Mouse (Mus musculus) c-Kit-negative CD71-positive TER-119-positive erythroid progenitor cells, embryonic 14.5 days (primary cell): ENCODE results near the gene Prox1.

Experiments
- DNase-seq: peaks from one replicate; pipeline ENCODE4 v3.0.0-alpha.2; 2013; ENCODE audit warnings: low read depth, low spot score

The Prox1 gene

GRCm38 (mm10) chr1:190169911-190170818, at the start of gene Prox1:
Gene Prox1 (minus strand): TSS chr1:190170714.
- no peak for DNase-seq

GRCm38 (mm10) chr1:190216621-190217020, 46.1 kb upstream of the Prox1 start:
- DNase-seq = no peak

GRCm38 (mm10) chr1:190214626-190215025, 44.1 kb upstream of the Prox1 start:
- DNase-seq = no peak

GRCm38 (mm10) chr1:190213175-190213574, 42.7 kb upstream of the Prox1 start:
- no peak for DNase-seq

- no peak for DNase-seq
These were observed 36.7 kb upstream of the Prox1 start for GRCm38 (mm10) chr1:190207246-190207645.

- no peak for DNase-seq
These were observed 35.2 kb upstream of the Prox1 start for GRCm38 (mm10) chr1:190205691-190206090.

- no peak for DNase-seq
These were observed 34.0 kb upstream of the Prox1 start for GRCm38 (mm10) chr1:190204378-190205070.

- DNase-seq = no peak
These were observed 31.2 kb upstream of the Prox1 start for GRCm38 (mm10) chr1:190201696-190202095.

GRCm38 (mm10) chr1:190200996-190201395, 30.5 kb upstream of the Prox1 start:
- no peak for DNase-seq

- DNase-seq = no peak
These were observed 27.7 kb upstream of the Prox1 start for GRCm38 (mm10) chr1:190198247-190198646.

GRCm38 (mm10) chr1:190192011-190192410, 21.5 kb upstream of the Prox1 start:
- DNase-seq = no peak

- no peak for DNase-seq
These were observed 19.9 kb upstream of the Prox1 start for GRCm38 (mm10) chr1:190190231-190190965.

- DNase-seq = no peak
These were observed 18.6 kb upstream of the Prox1 start for GRCm38 (mm10) chr1:190189125-190189524.

- no peak for DNase-seq
These were observed 15.8 kb upstream of the Prox1 start for GRCm38 (mm10) chr1:190186336-190186735.

GRCm38 (mm10) chr1:190185284-190185683, 14.8 kb upstream of the Prox1 start:
- DNase-seq = no peak

- no peak for DNase-seq
These were observed 13.1 kb upstream of the Prox1 start for GRCm38 (mm10) chr1:190183574-190183973.

GRCm38 (mm10) chr1:190181765-190182164, 11.3 kb upstream of the Prox1 start:
- DNase-seq = no peak

GRCm38 (mm10) chr1:190180861-190181260, 10.3 kb upstream of the Prox1 start:
- DNase-seq = no peak

- DNase-seq = no peak
These were observed 6.4 kb upstream of the Prox1 start for GRCm38 (mm10) chr1:190176961-190177360.

- no peak for DNase-seq
These were observed 4.5 kb upstream of the Prox1 start for GRCm38 (mm10) chr1:190174671-190175661.

GRCm38 (mm10) chr1:190174231-190174630, 3.7 kb upstream of the Prox1 start:
- no peak for DNase-seq
